Mouse (Mus musculus) layer of hippocampus, adult 11-12 months (tissue): ENCODE measurements at regions not wholly inside any gene's neighbourhood (a gene's known extent, or its start where the extent isn't known, plus 50 kb on each side); places are given as distances from the start of the nearest gene placed in this dataset.
A peak's percentile ranks its signal among the peaks of the same experiment; 100 is the strongest.

Experiments
- DNase-seq: peaks from one replicate; pipeline ENCODE4 v3.0.0; 2022; ENCODE audit warnings: low spot score

- DNase-seq, result no peak
Observed at GRCm38 (mm10) chr4:97377593-97378542, 194.9 kb upstream of the Gm10192 start.

- DNase-seq, result no peak
Observed at GRCm38 (mm10) chr4:97360473-97360872, 177.5 kb upstream of the Gm10192 start.

- DNase-seq, result peak; percentile 4
Observed at GRCm38 (mm10) chr4:97357958-97358357, 175.0 kb upstream of the Gm10192 start.

- no peak for DNase-seq
Observed at GRCm38 (mm10) chr4:97346799-97347198, 163.8 kb upstream of the Gm10192 start.

DNA sequence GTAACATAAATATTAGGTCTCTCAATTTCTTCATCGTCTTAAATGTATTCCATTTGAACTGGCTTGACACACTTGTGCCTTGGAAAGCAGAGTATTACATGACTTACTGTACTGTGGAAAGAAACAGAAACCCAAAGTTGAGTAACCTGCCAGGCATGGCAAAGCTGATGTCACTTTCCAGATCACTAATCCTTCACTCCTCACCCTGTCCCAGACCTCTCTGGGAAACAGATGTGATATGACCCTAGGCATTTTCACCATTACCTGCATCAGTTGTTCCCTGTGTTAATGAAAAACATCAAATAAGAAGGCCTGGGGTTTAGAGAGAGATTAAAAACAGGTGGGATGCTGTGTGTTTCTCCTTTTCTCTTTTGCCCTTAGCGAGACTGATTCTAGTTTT, 161.4 kb upstream of the Gm10192 start:
- DNase-seq, result no peak

GRCm38 (mm10) chr4:97343378-97343777, 160.4 kb upstream of the Gm10192 start:
- no peak for DNase-seq
